Mouse (Mus musculus): ENCODE data around the gene Ppp2r3d.

Ppp2r3d gene

DNA sequence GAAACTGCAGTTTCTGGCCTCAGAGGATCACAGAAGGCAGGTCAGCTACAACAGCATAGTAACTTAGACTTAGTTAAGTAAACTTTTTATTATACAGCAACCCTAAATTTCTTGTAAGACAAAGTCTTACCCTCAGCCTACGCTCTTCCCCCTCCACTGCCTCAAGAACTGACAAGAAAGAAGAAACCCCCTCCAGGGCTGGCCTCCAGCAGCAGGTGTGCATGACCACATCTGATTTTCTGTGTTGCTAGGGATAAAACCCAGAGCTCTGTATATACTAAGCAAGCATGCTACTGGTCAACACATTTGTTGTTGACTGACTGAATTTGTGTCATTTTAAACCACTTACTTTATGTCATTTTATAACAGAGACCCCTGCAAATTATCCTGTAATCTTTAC lies 65.1 kb downstream of the Ppp2r3d start:
- no peak for DNase-seq (ENCODE audit: low read depth, low spot score)

DNA sequence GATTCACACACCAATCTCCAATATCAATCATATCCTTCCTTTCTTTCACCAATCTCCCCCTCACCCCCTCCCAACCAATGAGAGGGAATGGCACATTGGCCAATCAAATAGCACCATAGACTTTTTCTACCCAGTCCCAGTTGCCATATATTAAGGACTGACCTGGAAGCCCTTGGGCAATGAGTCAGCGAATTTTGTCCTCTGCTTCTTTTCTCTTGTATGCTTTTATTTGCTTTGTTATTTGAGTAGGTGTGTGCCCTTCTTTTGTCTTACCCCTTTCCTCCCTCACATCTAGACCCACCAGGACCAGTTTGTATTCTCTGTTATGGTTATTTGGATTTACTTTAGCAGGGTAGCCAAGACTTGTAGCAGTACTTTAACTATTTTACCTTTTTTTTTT lies 68.1 kb downstream of the Ppp2r3d start:
- no peak for DNase-seq (ENCODE audit: low read depth, low spot score)
